Mouse (Mus musculus) liver, embryonic 12.5 days (tissue): ENCODE measurements around the gene Fam57a. TPM values are rescaled to one million over a fixed set of nuclear protein-coding genes. Genes with fewer than 3 reads are reported as not detected.
A peak's percentile ranks its signal among the peaks of the same experiment; 100 is the strongest.
"Not testable (repeated sequence)": the region's sequence is repeated elsewhere in the genome, so short reads cannot be mapped to it uniquely, and the experiment has no call there.

Experiments
- ATAC-seq: fragments of 200-750 bp; cut with Nextera tagmentation; 2 replicates; pipeline ENCODE4 v1.8.0; 2017; ENCODE audit warnings: moderate number of reproducible peaks, mild to moderate bottlenecking, moderate library complexity
- H3K27ac ChIP-seq: fragments of 300-500 bp; sonication (generic); 2 replicates; pipeline ENCODE4 v1.5.1; 2016; ENCODE audit warnings: mild to moderate bottlenecking
- H3K27me3 ChIP-seq: fragments of 300-500 bp; sonication (generic); replicated peaks from 2 replicates; pipeline ENCODE4 v1.6.1; 2016; ENCODE audit warnings: mild to moderate bottlenecking, moderate library complexity
- H3K36me3 ChIP-seq: fragments of 300-500 bp; sonication (generic); 2 replicates; pipeline ENCODE4 v1.6.1; 2016; ENCODE audit warnings: mild to moderate bottlenecking, moderate library complexity
- H3K4me1 ChIP-seq: fragments of 300-500 bp; sonication (generic); 2 replicates; pipeline ENCODE4 v1.6.1; 2016
- H3K4me2 ChIP-seq: fragments of 300-500 bp; sonication (generic); 2 replicates; pipeline ENCODE4 v1.6.1; 2016; ENCODE audit warnings: mild to moderate bottlenecking, moderate library complexity
- H3K4me3 ChIP-seq: fragments of 300-500 bp; sonication (generic); 2 replicates; pipeline ENCODE4 v1.5.1; 2016; ENCODE audit warnings: mild to moderate bottlenecking, moderate library complexity
- H3K9ac ChIP-seq: fragments of 300-500 bp; sonication (generic); 2 replicates; pipeline ENCODE4 v1.6.1; 2016; ENCODE audit warnings: mild to moderate bottlenecking, moderate library complexity
- H3K9me3 ChIP-seq: fragments of 300-500 bp; sonication (generic); replicated peaks from 2 replicates; pipeline ENCODE4 v1.6.1; 2016; ENCODE audit warnings: mild to moderate bottlenecking, moderate library complexity
- WGBS: fragments of 180-500 bp; shearing (Covaris S2); methylation state at CpG from one replicate; pipeline ENCODE4 v1.1.7; 2016; ENCODE audit not compliant: insufficient replicate concordance; 5-methylcytosine and 5-hydroxymethylcytosine counted together
- polyA plus RNA-seq: library from polyadenylated mRNA; unstranded; fragments of >200 nt; fragmentation: Nextera tagmentation; extraction: Ambion mirVana; gene quantifications from 2 replicates; pipeline ENCODE4 v1.2.1, GENCODE M21; 2016

Gene Fam57a
- polyA plus RNA-seq, 1 experiment from 2014 or later: 8.4 TPM

DNA sequence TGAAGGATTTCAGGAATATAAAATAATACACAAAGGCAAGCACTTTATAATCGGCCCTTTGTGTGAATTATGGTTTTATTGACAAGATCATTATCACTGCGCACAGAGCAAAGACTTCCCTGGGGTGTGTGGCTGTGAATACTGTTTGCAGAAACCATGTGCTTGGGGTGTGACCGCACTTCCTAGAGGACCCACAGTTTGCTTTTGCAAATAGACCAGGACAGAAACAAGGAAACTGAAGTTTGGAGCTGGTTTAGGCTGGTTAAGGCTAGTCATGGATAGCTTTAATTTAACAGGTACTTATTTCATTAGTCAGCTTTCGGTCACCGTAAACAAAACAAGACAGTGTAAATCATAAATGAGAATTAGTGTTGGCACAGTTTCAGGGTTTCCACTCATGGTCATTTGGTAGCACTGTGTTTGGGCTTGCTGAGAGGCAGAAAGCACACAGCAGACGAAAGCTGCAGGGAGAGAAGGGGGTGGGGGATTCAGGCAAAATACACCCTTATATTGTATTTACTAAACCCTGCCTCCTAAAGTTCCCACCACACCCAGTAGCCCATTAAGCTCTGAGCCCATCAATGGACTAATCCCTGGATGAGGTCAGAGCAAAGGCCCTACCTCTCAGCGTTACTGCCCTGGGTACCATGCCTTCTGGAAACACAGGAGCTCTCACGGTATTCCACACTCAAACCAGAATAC, 17.0 kb downstream of the Fam57a start:
- no peaks in the 10 kb centered on the region for H3K9me3 ChIP-seq
- WGBS: 57% methylated on average over 8 of the region's 8 CpGs
- H3K36me3 ChIP-seq: no peaks in the 10 kb centered on the region
- H3K27me3 ChIP-seq: peaks cover 19% of the 10 kb centered on the region
- H3K4me3 ChIP-seq: no peak overlapping the region
- no peak overlapping the region for H3K4me2 ChIP-seq
- H3K27ac ChIP-seq: no peak overlapping the region
- no peak for ATAC-seq
- H3K4me1 ChIP-seq: peaks cover 4% of the 10 kb centered on the region
- H3K9ac ChIP-seq: no peak overlapping the region

DNA sequence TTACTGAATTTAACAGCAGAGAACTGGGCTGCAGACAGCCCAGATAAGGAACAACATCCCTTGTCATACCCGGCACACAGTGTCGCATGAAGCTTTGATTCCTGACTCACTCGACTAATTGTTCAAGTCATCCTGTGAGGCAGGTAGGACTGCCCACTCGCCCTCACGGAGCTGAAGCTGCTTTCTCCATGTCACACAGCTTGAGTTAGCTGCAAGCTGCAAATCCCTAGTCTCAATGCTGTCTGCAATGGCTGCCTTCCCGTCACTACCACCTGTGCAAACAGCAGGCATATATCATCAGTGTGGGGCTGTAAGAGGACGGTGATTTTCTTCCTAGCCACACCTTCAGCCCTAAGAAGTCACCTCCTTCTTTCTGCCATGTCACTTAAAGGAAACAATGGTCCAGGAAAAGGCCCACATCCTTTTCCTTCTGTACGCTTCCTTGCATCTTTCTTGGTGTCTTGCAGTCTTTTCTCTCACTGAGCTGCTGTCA, 17.6 kb downstream of the Fam57a start:
- ATAC-seq: no peak

DNA sequence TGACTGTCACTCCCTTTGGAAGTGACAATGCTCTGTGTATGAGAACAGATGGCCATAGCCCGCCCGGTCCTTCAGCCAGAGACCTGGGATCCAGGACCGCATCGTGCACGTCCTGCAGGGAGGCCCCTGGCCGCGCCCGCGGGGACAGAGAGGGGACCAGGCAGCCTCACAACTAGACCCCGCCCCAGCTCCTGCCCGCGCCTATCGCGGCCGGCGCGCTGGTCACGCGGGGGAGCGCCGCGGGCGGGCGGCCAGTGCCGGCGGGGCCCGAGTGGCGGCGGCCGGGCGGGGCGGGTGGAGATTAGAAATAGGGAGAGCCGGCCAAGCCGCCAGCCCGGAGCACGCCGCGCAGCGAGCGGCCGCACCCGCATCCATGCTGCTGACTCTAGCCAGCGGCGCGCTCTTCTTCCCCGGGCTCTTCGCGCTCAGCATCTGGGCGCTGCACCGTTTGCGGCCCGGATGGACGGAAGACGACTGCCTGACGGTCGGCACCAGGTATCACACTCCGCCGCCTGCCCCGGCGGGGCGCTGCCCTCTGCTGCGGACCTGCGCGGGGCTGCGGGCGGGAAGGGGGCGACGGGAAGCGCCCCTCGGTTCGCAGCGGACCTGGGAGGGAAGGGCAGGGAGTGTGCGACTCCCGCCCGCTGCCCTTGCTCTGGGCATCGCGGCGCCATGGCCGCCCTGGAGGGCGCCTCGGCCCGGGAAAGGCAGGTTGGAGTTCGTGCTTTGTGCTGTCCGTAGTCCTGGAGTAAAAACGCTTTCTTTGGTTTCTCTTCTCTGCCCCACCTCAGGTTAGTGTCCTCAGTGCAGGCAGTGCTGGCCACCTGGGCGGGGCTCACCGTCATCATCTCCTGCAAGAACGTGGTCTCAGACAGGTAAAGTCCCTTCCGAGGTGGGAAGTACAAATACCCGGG, 22.5 kb downstream of the Fam57a start:
- H3K36me3 ChIP-seq: peaks cover 4% of the 10 kb centered on the region; the same call in 1 of the 2 replicates
- peak overlapping the region; percentile 67 for H3K4me3 ChIP-seq
- peak overlapping the region; percentile 4; the same call in 1 of the 2 replicates for H3K27ac ChIP-seq
- peak; percentile 96 for ATAC-seq
- H3K4me2 ChIP-seq: peak overlapping the region; percentile 97
- H3K9ac ChIP-seq: peak overlapping the region; percentile 78
- H3K9me3 ChIP-seq: no peaks in the 10 kb centered on the region
- WGBS: under 1% methylated on average over 89 of the region's 90 CpGs
- peaks cover 45% of the 10 kb centered on the region for H3K27me3 ChIP-seq
- H3K4me1 ChIP-seq: peaks cover 22% of the 10 kb centered on the region

More for the DNA sequence above, 17.6 kb downstream of the Fam57a start:
- Histone ChIP-seq H3K27me3 (peaks cover 25% of the 10 kb centered on the region), H3K9ac (no peak overlapping the region), H3K4me3 (no peak overlapping the region), H3K36me3 (no peaks in the 10 kb centered on the region), H3K4me2 (no peak overlapping the region), H3K9me3 (no peaks in the 10 kb centered on the region), H3K27ac (no peak overlapping the region), H3K4me1 (peaks cover 10% of the 10 kb centered on the region)
- WGBS: 56% methylated on average over 8 of the region's 8 CpGs

DNA sequence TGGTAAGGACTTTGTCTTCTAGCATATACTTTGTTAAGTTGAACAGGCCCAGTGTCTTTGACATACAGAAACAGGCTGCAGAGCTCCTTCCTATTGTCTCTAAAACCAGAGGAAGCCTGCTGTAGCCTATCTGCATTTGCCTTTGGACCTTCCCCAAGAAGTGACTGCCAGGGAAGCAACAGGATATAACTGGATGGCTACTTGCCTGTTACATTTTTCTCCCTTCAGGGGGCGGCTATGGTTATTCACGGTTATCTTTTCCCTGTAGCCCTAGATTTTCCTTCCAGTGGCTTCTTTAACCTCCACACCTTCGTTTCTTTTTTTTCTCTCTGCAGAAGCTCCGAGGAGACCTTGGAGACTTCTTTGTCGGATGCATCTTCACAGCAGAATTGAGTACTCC, 27.3 kb downstream of the Fam57a start:
- Histone ChIP-seq H3K27ac (no peak overlapping the region), H3K4me3 (no peak overlapping the region), H3K4me1 (peaks cover 15% of the 10 kb centered on the region), H3K27me3 (peaks cover 22% of the 10 kb centered on the region), H3K36me3 (peaks cover 50% of the 10 kb centered on the region), H3K9ac (no peak overlapping the region), H3K4me2 (no peak overlapping the region), H3K9me3 (no peaks in the 10 kb centered on the region)
- no peak for ATAC-seq
- WGBS: 72% methylated on average over 5 of the region's 5 CpGs

DNA sequence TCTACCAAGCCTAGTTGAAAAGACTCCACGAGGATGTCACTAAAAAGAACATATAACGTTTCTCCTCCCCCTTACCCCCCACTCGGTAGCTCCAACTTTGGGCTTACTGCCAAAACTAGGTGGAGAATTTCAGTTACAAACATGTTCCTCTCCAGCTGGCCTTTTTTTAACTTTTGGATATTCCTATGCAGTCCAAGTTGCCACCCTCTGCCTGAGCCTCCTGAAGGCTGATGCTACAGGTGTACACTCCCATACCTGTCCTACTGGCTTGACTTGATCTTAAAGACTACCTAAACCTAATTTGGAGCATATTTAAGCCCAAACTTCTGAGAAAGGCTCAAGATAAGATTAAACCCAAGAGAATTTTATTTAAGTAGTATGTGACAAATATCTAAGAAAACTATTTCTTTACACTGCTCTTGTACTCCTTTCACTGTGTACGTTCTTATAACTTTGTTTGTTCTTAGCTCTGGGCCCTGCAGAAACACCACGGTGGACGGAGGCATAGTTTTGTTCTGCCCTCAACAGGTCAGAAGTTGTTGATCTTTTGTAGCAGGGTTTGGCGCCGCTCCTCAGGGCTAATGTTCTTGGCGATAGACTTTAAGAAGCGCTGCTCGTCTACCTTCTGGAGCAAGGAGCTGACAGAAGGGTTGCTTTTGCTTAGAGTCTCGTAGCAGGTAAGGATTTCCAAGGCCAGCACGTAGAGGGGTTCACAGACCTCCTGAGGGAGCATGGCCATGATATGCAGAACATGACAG, 30.9 kb downstream of the Fam57a start:
- Histone ChIP-seq H3K9ac (no peak overlapping the region), H3K4me3 (no peak overlapping the region), H3K27me3 (no peaks in the 10 kb centered on the region), H3K4me1 (peaks cover 4% of the 10 kb centered on the region; the same call in 1 of the 2 replicates), H3K9me3 (no peaks in the 10 kb centered on the region), H3K36me3 (peaks cover 73% of the 10 kb centered on the region), H3K4me2 (no peak overlapping the region), H3K27ac (no peak overlapping the region)
- 80% methylated on average over 13 of the region's 13 CpGs for WGBS
- ATAC-seq: no peak

DNA sequence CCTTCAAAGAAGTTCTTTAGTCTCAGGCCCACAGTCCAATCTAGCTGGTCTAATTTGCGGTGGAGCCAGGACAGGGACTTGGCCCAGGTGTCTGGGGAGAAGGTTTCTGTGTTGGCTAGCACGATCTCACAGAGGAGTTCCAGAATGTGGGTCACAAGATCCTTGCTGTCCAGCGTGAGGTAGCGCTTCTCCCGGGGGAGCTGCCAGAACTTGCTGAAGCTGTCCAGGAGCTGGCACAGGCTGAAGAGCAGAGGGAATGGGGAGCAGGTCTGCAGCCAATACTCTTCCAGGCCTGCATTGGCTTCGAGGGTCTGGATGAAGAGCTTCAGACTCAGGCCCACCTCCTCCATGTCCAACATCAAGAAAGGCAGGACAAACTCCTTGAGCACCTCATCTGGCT, 32.1 kb downstream of the Fam57a start:
- H3K4me2 ChIP-seq, H3K9me3 ChIP-seq, H3K4me3 ChIP-seq, ATAC-seq, H3K27ac ChIP-seq, H3K27me3 ChIP-seq, H3K9ac ChIP-seq: not testable (repeated sequence)
- H3K36me3 ChIP-seq: peaks cover 73% of the 10 kb centered on the region
- peaks cover 15% of the 10 kb centered on the region for H3K4me1 ChIP-seq
- 77% methylated on average over 5 of the region's 6 CpGs for WGBS

DNA sequence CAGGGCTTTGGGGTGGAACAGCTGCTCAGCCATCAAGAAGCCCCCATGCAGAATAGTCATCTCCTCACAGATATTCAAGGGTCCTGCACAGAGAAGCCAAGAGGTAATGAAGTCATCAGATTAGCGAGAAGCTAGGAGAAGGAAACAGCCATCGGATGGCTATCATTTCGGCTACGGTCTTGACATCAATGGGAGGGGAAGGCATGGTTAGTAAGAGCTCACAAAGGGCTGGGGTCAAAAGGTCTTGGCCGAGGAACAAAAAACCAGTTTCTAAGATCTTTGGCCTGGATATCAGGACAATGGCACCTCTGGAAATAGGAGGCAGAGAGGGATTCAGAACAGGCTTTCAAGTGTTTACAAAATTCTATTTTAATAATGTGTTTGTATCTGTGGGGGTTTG, 34.4 kb downstream of the Fam57a start:
- H3K9me3 ChIP-seq: no peaks in the 10 kb centered on the region
- WGBS: 72% methylated on average over 5 of the region's 5 CpGs
- no peak overlapping the region for H3K27ac ChIP-seq
- no peak for ATAC-seq
- no peak overlapping the region for H3K4me2 ChIP-seq
- H3K36me3 ChIP-seq: peaks cover 54% of the 10 kb centered on the region
- no peak overlapping the region for H3K9ac ChIP-seq
- no peak overlapping the region for H3K4me3 ChIP-seq
- peaks cover 27% of the 10 kb centered on the region for H3K4me1 ChIP-seq
- H3K27me3 ChIP-seq: no peaks in the 10 kb centered on the region

DNA sequence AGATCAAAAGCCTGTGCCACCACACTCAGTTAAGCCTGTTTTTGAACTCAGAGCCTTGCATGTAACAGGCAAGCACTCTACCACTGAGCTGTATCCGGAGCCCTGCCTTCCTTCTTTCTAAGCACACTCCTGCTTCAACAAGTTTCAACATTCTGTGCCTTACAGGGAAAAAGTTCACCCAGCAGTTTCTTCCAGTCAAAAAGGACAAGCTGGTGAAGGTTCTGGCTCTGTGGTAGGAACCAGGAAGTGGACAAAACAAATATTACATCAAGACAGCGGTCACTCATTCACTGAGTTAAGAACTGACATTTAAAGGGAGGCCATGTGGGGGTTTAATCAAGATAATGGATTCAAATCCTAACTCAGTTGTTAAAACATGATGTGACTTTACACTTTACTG, 35.5 kb downstream of the Fam57a start:
- H3K9me3 ChIP-seq: no peaks in the 10 kb centered on the region
- WGBS: 87% methylated on average over 2 of the region's 2 CpGs
- H3K36me3 ChIP-seq: peaks cover 50% of the 10 kb centered on the region
- no peaks in the 10 kb centered on the region for H3K27me3 ChIP-seq
- ATAC-seq: no peak
- no peak overlapping the region for H3K4me2 ChIP-seq
- no peak overlapping the region for H3K4me3 ChIP-seq
- peaks cover 27% of the 10 kb centered on the region for H3K4me1 ChIP-seq
- H3K27ac ChIP-seq: no peak overlapping the region
- no peak overlapping the region for H3K9ac ChIP-seq

DNA sequence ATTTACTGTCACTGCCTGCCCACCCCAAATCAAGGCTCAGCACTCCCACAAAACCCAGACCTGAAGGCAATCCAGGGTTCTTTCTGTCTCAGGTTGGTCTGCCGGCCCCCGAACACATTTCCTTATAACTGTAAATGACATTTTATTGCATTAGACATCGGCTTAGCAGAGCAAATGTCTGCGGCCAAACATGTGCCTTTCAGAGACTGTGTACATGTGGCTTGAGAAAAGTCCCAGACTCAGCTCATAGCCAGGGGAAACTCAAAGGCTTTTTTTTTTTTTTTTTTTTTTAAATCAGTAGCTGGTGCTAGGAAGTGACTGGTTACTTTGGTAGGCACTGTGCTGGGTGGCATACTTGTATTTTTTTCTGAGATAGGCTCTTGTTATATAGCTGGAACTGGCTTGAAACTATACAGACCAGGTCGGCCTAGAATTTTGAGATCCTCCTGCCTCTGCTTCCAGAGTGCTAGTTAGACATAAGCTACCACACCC, 36.6 kb downstream of the Fam57a start:
- Histone ChIP-seq H3K4me2 (peak overlapping the region; percentile 96), H3K27me3 (no peaks in the 10 kb centered on the region), H3K4me3 (peak overlapping the region; percentile 86), H3K4me1 (peaks cover 27% of the 10 kb centered on the region), H3K9ac (peak overlapping the region; percentile 93), H3K27ac (peak overlapping the region; percentile 83; the same call in 1 of the 2 replicates), H3K36me3 (peaks cover 49% of the 10 kb centered on the region), H3K9me3 (no peaks in the 10 kb centered on the region)
- 76% methylated on average over 5 of the region's 5 CpGs for WGBS
- ATAC-seq: no peak

DNA sequence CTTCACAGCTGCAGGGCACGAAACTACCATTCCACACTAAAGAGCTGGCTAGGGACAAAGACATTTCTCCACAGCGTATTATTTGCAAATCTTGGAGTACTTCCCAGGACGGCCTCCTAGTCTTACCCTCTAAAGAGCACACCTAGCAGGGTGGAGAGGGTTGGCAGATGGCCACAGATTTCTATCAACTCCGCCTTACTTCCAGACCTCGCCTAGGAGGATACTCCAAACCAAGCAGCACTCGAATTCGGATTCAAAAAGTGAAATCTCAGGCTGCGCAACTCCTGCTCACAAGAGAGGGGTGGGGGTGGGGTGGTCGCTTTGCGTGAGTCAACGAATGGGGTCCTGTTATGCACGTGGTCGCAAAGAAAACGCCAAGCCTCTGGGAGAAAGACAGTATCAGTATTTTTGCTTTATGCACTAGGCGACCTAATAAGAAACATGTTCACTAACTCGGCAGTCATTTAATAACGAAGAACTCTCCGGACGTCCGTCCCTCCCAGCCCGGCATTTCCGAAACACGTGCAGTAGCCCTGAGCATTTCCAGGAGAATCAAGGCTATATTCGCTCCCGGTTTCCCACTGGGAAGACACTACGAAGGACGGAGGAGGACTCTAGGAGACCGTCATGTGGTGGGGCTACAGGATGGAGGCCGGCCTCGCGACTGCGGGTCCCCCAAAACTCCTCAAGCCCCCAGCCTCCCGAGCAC, 37.4 kb downstream of the Fam57a start:
- peak overlapping the region; percentile 86 for H3K4me3 ChIP-seq
- no peaks in the 10 kb centered on the region for H3K9me3 ChIP-seq
- H3K27me3 ChIP-seq: no peaks in the 10 kb centered on the region
- H3K36me3 ChIP-seq: peaks cover 48% of the 10 kb centered on the region
- ATAC-seq: no peak; the same call in 1 of the 2 replicates
- peaks cover 27% of the 10 kb centered on the region for H3K4me1 ChIP-seq
- peak overlapping the region; percentile 96 for H3K4me2 ChIP-seq
- H3K9ac ChIP-seq: peak overlapping the region; percentile 93
- peak overlapping the region; percentile 83 for H3K27ac ChIP-seq
- 3% methylated on average over 33 of the region's 33 CpGs for WGBS

DNA sequence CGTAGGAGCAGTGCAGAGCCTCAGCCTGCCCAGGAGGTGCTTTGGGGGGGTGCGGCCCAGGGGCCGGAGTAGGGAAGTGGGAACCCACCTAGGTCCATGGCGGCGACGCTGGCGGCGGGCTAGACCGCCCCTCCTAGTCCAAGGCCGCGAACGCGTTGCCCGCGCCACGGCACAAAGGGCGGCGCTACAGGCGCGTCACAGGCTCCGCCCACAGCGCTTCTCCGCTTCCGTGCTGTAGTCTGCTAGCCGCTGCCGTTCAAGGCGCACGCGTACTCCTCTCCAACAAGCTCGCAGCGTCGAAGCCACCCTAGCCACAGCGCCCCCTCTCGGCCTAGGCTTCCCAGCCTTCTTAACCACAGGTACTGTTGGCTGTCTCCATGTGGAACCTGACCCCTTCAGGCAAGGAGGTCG, 37.9 kb downstream of the Fam57a start, which contains the start of the genes Dbil5 and Gemin4:
TSS of gene Dbil5 (plus strand) at position 219 of the 411 bp plus-strand sequence.
TSS of gene Gemin4 (minus strand) at position 275 of the 411 bp plus-strand sequence.
- under 1% methylated on average over 35 of the region's 35 CpGs for WGBS
- Histone ChIP-seq H3K4me3 (peak within 1 kb of the TSS; percentile 86), H3K9me3 (no peaks in the 10 kb centered on the region), H3K36me3 (peaks cover 48% of the 10 kb centered on the region), H3K4me2 (peak within 1 kb of the TSS; percentile 96), H3K9ac (peak within 1 kb of the TSS; percentile 93), H3K4me1 (peaks cover 27% of the 10 kb centered on the region), H3K27ac (peak within 1 kb of the TSS; percentile 83), H3K27me3 (no peaks in the 10 kb centered on the region)
- ATAC-seq: peak; percentile 98
